Mouse (Mus musculus) stomach, postnatal 0 days (tissue): Measurements from ENCODE around the gene Ms4a15.

Experiments used
- CTCF ChIP-seq: IDR thresholded peaks from 2 replicates; pipeline ENCODE4 v1.5.1; 2016; ENCODE audit warnings: antibody characterized with exemption, low read depth, mild to moderate bottlenecking, moderate library complexity
- EP300 ChIP-seq: optimal IDR thresholded peaks from 2 replicates; pipeline ENCODE3; 2016; ENCODE audit warnings: antibody characterized with exemption

DNA sequence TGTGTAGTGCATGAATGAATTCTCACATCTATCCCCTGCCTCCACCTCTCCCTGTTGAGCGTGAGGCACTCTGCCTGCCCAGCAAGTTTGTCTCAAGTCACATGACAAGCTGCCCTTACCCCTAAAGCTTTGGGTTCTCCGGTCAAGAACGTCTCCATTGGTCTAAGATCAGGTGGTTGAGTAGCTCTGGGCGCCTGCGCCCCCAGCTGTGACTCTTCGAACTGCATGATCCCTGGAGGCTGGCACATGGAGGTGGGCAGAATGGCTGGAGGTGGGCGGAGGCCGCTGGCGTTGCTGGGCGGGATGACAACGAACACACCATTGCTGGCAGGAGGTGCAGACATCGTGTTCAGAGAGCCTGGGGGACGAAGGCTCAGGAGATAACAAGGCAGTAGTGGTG, 8.5 kb downstream of the Ms4a15 start:
- TF ChIP-seq CTCF = peak; percentile 13; the same call in 1 of the 2 replicates
- TF ChIP-seq EP300 = no peak
